Mouse (Mus musculus): Measurements from ENCODE around the gene Rala. TPM values are rescaled to one million over a fixed set of nuclear protein-coding genes. Genes with fewer than 3 reads are reported as not detected.

Rala gene
- polyA plus RNA-seq, 1 experiment from 2014 or later: 116 TPM

- Histone ChIP-seq H3K27me3 (ENCODE audit: insufficient read depth, poor library complexity, severe bottlenecking) (no peaks in the 10 kb centered on the region), H3K9me3 (no peaks in the 10 kb centered on the region), H3K27ac (no peak overlapping the region), H3K4me1 (peaks cover 25% of the 10 kb centered on the region), H3K4me3 (no peak overlapping the region), H3K36me3 (no peaks in the 10 kb centered on the region)
- DNase-seq (ENCODE audit: low spot score): no peak
- WGBS: 58% methylated on average over 13 of the region's 13 CpGs
These were observed 84.5 kb downstream of the Rala start for GRCm38 (mm10) chr13:17859365-17860033.

GRCm38 (mm10) chr13:17857046-17857445 lies 87.0 kb downstream of the Rala start:
- Histone ChIP-seq H3K9me3 (no peaks in the 10 kb centered on the region), H3K27me3 (ENCODE audit: insufficient read depth, poor library complexity, severe bottlenecking) (no peaks in the 10 kb centered on the region), H3K4me1 (peaks cover 25% of the 10 kb centered on the region), H3K27ac (no peak overlapping the region), H3K4me3 (no peak overlapping the region), H3K36me3 (no peaks in the 10 kb centered on the region)
- DNase-seq (ENCODE audit: low spot score): no peak
- WGBS: 80% methylated on average over 9 of the region's 9 CpGs

GRCm38 (mm10) chr13:17855492-17856138 lies 88.4 kb downstream of the Rala start:
- no peaks in the 10 kb centered on the region for H3K9me3 ChIP-seq
- WGBS: 4% methylated on average over 13 of the region's 13 CpGs
- peak overlapping the region; percentile 44; the same call in 1 of the 2 replicates for H3K27ac ChIP-seq
- H3K4me3 ChIP-seq: peak overlapping the region; percentile 47
- H3K4me1 ChIP-seq: peaks cover 25% of the 10 kb centered on the region
- peak; percentile 78 for DNase-seq (ENCODE audit: low spot score)
- H3K36me3 ChIP-seq: no peaks in the 10 kb centered on the region
- no peaks in the 10 kb centered on the region for H3K27me3 ChIP-seq (ENCODE audit: insufficient read depth, poor library complexity, severe bottlenecking)

- 20% methylated on average over 6 of the region's 6 CpGs for WGBS
- Histone ChIP-seq H3K9me3 (no peaks in the 10 kb centered on the region), H3K27ac (no peak overlapping the region), H3K4me1 (peaks cover 25% of the 10 kb centered on the region), H3K4me3 (no peak overlapping the region), H3K27me3 (ENCODE audit: insufficient read depth, poor library complexity, severe bottlenecking) (no peaks in the 10 kb centered on the region), H3K36me3 (no peaks in the 10 kb centered on the region)
- DNase-seq (ENCODE audit: low spot score): no peak
These were observed 89.3 kb downstream of the Rala start for GRCm38 (mm10) chr13:17854755-17855154.

- no peak overlapping the region for H3K4me3 ChIP-seq
- H3K27ac ChIP-seq: no peak overlapping the region
- DNase-seq (ENCODE audit: low spot score): no peak
- H3K4me1 ChIP-seq: no peaks in the 10 kb centered on the region
- WGBS: 79% methylated on average over 2 of the region's 2 CpGs
- H3K9me3 ChIP-seq: no peaks in the 10 kb centered on the region
- H3K36me3 ChIP-seq: no peaks in the 10 kb centered on the region
- H3K27me3 ChIP-seq (ENCODE audit: insufficient read depth, poor library complexity, severe bottlenecking): no peaks in the 10 kb centered on the region
These were observed 100.7 kb downstream of the Rala start for GRCm38 (mm10) chr13:17843336-17843735.

GRCm38 (mm10) chr13:17842756-17843155 lies 101.3 kb downstream of the Rala start:
- Histone ChIP-seq H3K27me3 (ENCODE audit: insufficient read depth, poor library complexity, severe bottlenecking) (no peaks in the 10 kb centered on the region), H3K4me3 (no peak overlapping the region), H3K9me3 (no peaks in the 10 kb centered on the region), H3K4me1 (no peaks in the 10 kb centered on the region), H3K36me3 (no peaks in the 10 kb centered on the region), H3K27ac (no peak overlapping the region)
- 58% methylated on average over 4 of the region's 4 CpGs for WGBS
- no peak for DNase-seq (ENCODE audit: low spot score)

GRCm38 (mm10) chr13:17839137-17839536 lies 104.9 kb downstream of the Rala start:
- H3K36me3 ChIP-seq: no peaks in the 10 kb centered on the region
- WGBS: 76% methylated on average over 5 of the region's 5 CpGs

GRCm38 (mm10) chr13:17838484-17838851 lies 105.6 kb downstream of the Rala start:
- H3K36me3 ChIP-seq: no peaks in the 10 kb centered on the region
- H3K4me1 ChIP-seq: no peaks in the 10 kb centered on the region
- WGBS: 28% methylated on average over 4 of the region's 4 CpGs
- H3K9me3 ChIP-seq: no peaks in the 10 kb centered on the region
- no peak overlapping the region for H3K27ac ChIP-seq
- DNase-seq (ENCODE audit: low spot score): peak; percentile 76
- no peak overlapping the region for H3K4me3 ChIP-seq
- H3K27me3 ChIP-seq (ENCODE audit: insufficient read depth, poor library complexity, severe bottlenecking): no peaks in the 10 kb centered on the region

More at GRCm38 (mm10) chr13:17839137-17839536, 104.9 kb downstream of the Rala start:
- H3K27me3 ChIP-seq (ENCODE audit: insufficient read depth, poor library complexity, severe bottlenecking): no peaks in the 10 kb centered on the region
- H3K4me1 ChIP-seq: no peaks in the 10 kb centered on the region
- no peak overlapping the region for H3K27ac ChIP-seq
- H3K9me3 ChIP-seq: no peaks in the 10 kb centered on the region
- DNase-seq (ENCODE audit: low spot score): peak; percentile 58
- no peak overlapping the region for H3K4me3 ChIP-seq

- no peak overlapping the region for H3K27ac ChIP-seq
- 39% methylated on average over 16 of the region's 16 CpGs for WGBS
- no peaks in the 10 kb centered on the region for H3K4me1 ChIP-seq
- H3K27me3 ChIP-seq (ENCODE audit: insufficient read depth, poor library complexity, severe bottlenecking): no peaks in the 10 kb centered on the region
- no peaks in the 10 kb centered on the region for H3K36me3 ChIP-seq
- no peak for DNase-seq (ENCODE audit: low spot score)
- no peaks in the 10 kb centered on the region for H3K9me3 ChIP-seq
- no peak overlapping the region for H3K4me3 ChIP-seq
These were observed 106.2 kb downstream of the Rala start for GRCm38 (mm10) chr13:17837610-17838483.

GRCm38 (mm10) chr13:17836808-17837207 lies 107.2 kb downstream of the Rala start:
- Histone ChIP-seq H3K27me3 (ENCODE audit: insufficient read depth, poor library complexity, severe bottlenecking) (no peaks in the 10 kb centered on the region), H3K9me3 (no peaks in the 10 kb centered on the region), H3K4me1 (no peaks in the 10 kb centered on the region), H3K36me3 (no peaks in the 10 kb centered on the region), H3K4me3 (no peak overlapping the region), H3K27ac (no peak overlapping the region)
- WGBS: 75% methylated on average over 7 of the region's 7 CpGs
- DNase-seq (ENCODE audit: low spot score): no peak

GRCm38 (mm10) chr13:17832940-17833339 lies 111.1 kb downstream of the Rala start:
- no peaks in the 10 kb centered on the region for H3K9me3 ChIP-seq
- H3K27me3 ChIP-seq (ENCODE audit: insufficient read depth, poor library complexity, severe bottlenecking): no peaks in the 10 kb centered on the region
- no peak for DNase-seq (ENCODE audit: low spot score)
- no peak overlapping the region for H3K4me3 ChIP-seq
- H3K36me3 ChIP-seq: no peaks in the 10 kb centered on the region
- WGBS: 68% methylated on average over 3 of the region's 3 CpGs
- no peaks in the 10 kb centered on the region for H3K4me1 ChIP-seq
- no peak overlapping the region for H3K27ac ChIP-seq

Data from heart, embryonic 10.5 days (tissue).